Mouse (Mus musculus) NIH3T3 (cell line): ENCODE measurements around the gene Ttll3.

ENCODE experiments used
- DNase-seq: peaks from one replicate; pipeline ENCODE4 v3.0.0-alpha.2; 2012; ENCODE audit warnings: low read depth

Gene Ttll3

GRCm38 (mm10) chr6:113464040-113464439, 75.0 kb downstream of the Ttll3 start:
- no peak for DNase-seq
